Mouse (Mus musculus): ENCODE measurements at regions not wholly inside any gene's neighbourhood (a gene's known extent, or its start where the extent isn't known, plus 50 kb on each side); places are given as distances from the start of the nearest gene placed in this dataset.

- DNase-seq (ENCODE audit: low read depth, low spot score): no peak
Observed at GRCm38 (mm10) chr2:143133931-143134330, 55.7 kb downstream of the Otor start.

GRCm38 (mm10) chr2:143149189-143149588 lies 70.9 kb downstream of the Otor start:
- DNase-seq (ENCODE audit: low read depth, low spot score): no peak

GRCm38 (mm10) chr2:143164081-143164984 lies 86.1 kb downstream of the Otor start:
- DNase-seq (ENCODE audit: low read depth, low spot score): no peak

- no peak for DNase-seq (ENCODE audit: low read depth, low spot score)
Observed at GRCm38 (mm10) chr2:143166771-143167170, 88.5 kb downstream of the Otor start.

GRCm38 (mm10) chr2:143170648-143171047 lies 92.4 kb downstream of the Otor start:
- no peak for DNase-seq (ENCODE audit: low read depth, low spot score)

- DNase-seq (ENCODE audit: low read depth, low spot score): no peak
Observed at GRCm38 (mm10) chr2:143184614-143185013, 106.3 kb downstream of the Otor start.

GRCm38 (mm10) chr2:143192256-143193164 lies 114.2 kb downstream of the Otor start:
- no peak for DNase-seq (ENCODE audit: low read depth, low spot score)

GRCm38 (mm10) chr2:143193165-143193551 lies 114.9 kb downstream of the Otor start:
- no peak for DNase-seq (ENCODE audit: low read depth, low spot score)

- DNase-seq (ENCODE audit: low read depth, low spot score): no peak
Observed at GRCm38 (mm10) chr2:143199583-143200249, 121.4 kb downstream of the Otor start.

GRCm38 (mm10) chr2:143206053-143206452 lies 127.8 kb downstream of the Otor start:
- DNase-seq (ENCODE audit: low read depth, low spot score): no peak

GRCm38 (mm10) chr2:143207191-143207590 lies 128.9 kb downstream of the Otor start:
- peak; percentile 71 for DNase-seq (ENCODE audit: low read depth, low spot score)

GRCm38 (mm10) chr2:143217251-143217650 lies 139.0 kb downstream of the Otor start:
- DNase-seq (ENCODE audit: low read depth, low spot score): no peak

GRCm38 (mm10) chr2:143217760-143218358 lies 139.6 kb downstream of the Otor start:
- no peak for DNase-seq (ENCODE audit: low read depth, low spot score)

- no peak for DNase-seq (ENCODE audit: low read depth, low spot score)
Observed at GRCm38 (mm10) chr2:143222326-143222725, 144.1 kb downstream of the Otor start.

- no peak for DNase-seq (ENCODE audit: low read depth, low spot score)
Observed at GRCm38 (mm10) chr2:143224410-143225130, 146.3 kb downstream of the Otor start.

- DNase-seq (ENCODE audit: low read depth, low spot score): no peak
Observed at GRCm38 (mm10) chr2:143233795-143234194, 155.5 kb downstream of the Otor start.

GRCm38 (mm10) chr2:143240274-143240673 lies 162.0 kb downstream of the Otor start:
- no peak for DNase-seq (ENCODE audit: low read depth, low spot score)

GRCm38 (mm10) chr2:143243741-143244140 lies 165.5 kb downstream of the Otor start:
- no peak for DNase-seq (ENCODE audit: low read depth, low spot score)

- no peak for DNase-seq (ENCODE audit: low read depth, low spot score)
Observed at GRCm38 (mm10) chr2:143246131-143246665, 167.9 kb downstream of the Otor start.

- no peak for DNase-seq (ENCODE audit: low read depth, low spot score)
Observed at GRCm38 (mm10) chr2:143269026-143269425, 190.8 kb downstream of the Otor start.
